Mouse (Mus musculus) bone marrow, adult 2 months (tissue): Measurements from ENCODE around the gene Tmem94.

Experiments used
- CTCF ChIP-seq: fragments of 200-500 bp; IDR thresholded peaks from 2 replicates; pipeline ENCODE4 v1.5.1; 2011; ENCODE audit warnings: low read length, control low read depth; ENCODE audit not compliant: control insufficient read depth, insufficient read depth
- POLR2A ChIP-seq: fragments of 200-500 bp; IDR thresholded peaks from 2 replicates; pipeline ENCODE4 v1.6.1; 2011; ENCODE audit warnings: low read depth, mild to moderate bottlenecking, control low read depth, low read length, borderline replicate concordance; ENCODE audit not compliant: control insufficient read depth

- TF ChIP-seq POLR2A, result no peak
- no peak for TF ChIP-seq CTCF
Measured at GRCm38 (mm10) chr11:115746109-115746508, 19.1 kb upstream of the Tmem94 start.
